Mouse (Mus musculus) testis, adult 2 months (tissue): ENCODE data around the gene Tbc1d24.

Source experiments
- CTCF ChIP-seq: fragments of 200-500 bp; IDR thresholded peaks from 2 replicates; pipeline ENCODE4 v1.5.1; 2012; ENCODE audit warnings: low read depth, mild to moderate bottlenecking, inconsistent platforms, low read length, moderate library complexity; ENCODE audit not compliant: control insufficient read depth, insufficient read depth, insufficient replicate concordance
- POLR2A ChIP-seq: fragments of 200-500 bp; IDR thresholded peaks from 2 replicates; pipeline ENCODE4 v1.6.1; 2012; ENCODE audit warnings: low read depth, mild to moderate bottlenecking, inconsistent platforms, low read length, moderate library complexity; ENCODE audit not compliant: control insufficient read depth

- TF ChIP-seq CTCF: no peak
- no peak for TF ChIP-seq POLR2A
These were observed 2.3 kb downstream of the Tbc1d24 start for GRCm38 (mm10) chr17:24203068-24203467.
